Mouse (Mus musculus) megakaryocyte, embryonic 14.5 days (primary cell): Measurements from ENCODE around the gene Brdt.

Source experiments
- FLI1 ChIP-seq: IDR thresholded peaks from 2 replicates; pipeline ENCODE4 v1.6.1; 2012; ENCODE audit warnings: low read length, inconsistent platforms, mixed read lengths
- GATA1 ChIP-seq: IDR thresholded peaks from 3 replicates; pipeline ENCODE4 v1.6.1; 2012; ENCODE audit warnings: mixed read lengths, low read length, inconsistent platforms, borderline replicate concordance

GRCm38 (mm10) chr5:107405361-107405760, 74.4 kb downstream of the Brdt start:
- TF ChIP-seq GATA1 (no peak), FLI1 (no peak)
